Mouse (Mus musculus) brain, embryonic 14.5 days (tissue): ENCODE data around the gene Olfr1395. TPM values are rescaled to one million over a fixed set of nuclear protein-coding genes. Genes with fewer than 3 reads are reported as not detected.

ENCODE experiments used
- DNase-seq: peaks from one replicate; pipeline ENCODE4 v3.0.0-alpha.2; 2011; ENCODE audit warnings: low read depth
- CTCF ChIP-seq: fragments of 200-500 bp; IDR thresholded peaks from 2 replicates; pipeline ENCODE4 v1.5.1; 2012; ENCODE audit warnings: inconsistent platforms, mild to moderate bottlenecking, moderate library complexity, borderline replicate concordance; ENCODE audit not compliant: insufficient read depth, insufficient read length; ENCODE audit errors: extremely low read depth
- POLR2A ChIP-seq: fragments of 200-500 bp; IDR thresholded peaks from 2 replicates; pipeline ENCODE4 v1.6.1; 2012; ENCODE audit warnings: mild to moderate bottlenecking, inconsistent platforms, borderline replicate concordance; ENCODE audit not compliant: poor library complexity, insufficient read depth, insufficient read length, severe bottlenecking; ENCODE audit errors: extremely low read depth
- polyA plus RNA-seq: library from polyadenylated mRNA; depleted of rRNA; stranded (reverse); fragments of >200 nt; gene quantifications from 2 replicates; pipeline ENCODE4 v1.2.3, GENCODE M21; 2012; rRNA removed

Olfr1395 gene
- polyA plus RNA-seq = not detected in 2 replicates

- DNase-seq = no peak
- no peak for TF ChIP-seq POLR2A
- no peak for TF ChIP-seq CTCF
Measured at GRCm38 (mm10) chr11:49141974-49142373, at the start of gene Olfr1395. Gene Olfr1395, plus strand, starts transcription at chr11:49142274.

- no peak for TF ChIP-seq CTCF
- TF ChIP-seq POLR2A = no peak
- DNase-seq = no peak
Measured at GRCm38 (mm10) chr11:49092786-49093185, 49.3 kb upstream of the Olfr1395 start.

- TF ChIP-seq POLR2A (no peak), CTCF (no peak)
- no peak for DNase-seq
Measured at GRCm38 (mm10) chr11:49093861-49094660, 48.0 kb upstream of the Olfr1395 start.

- TF ChIP-seq CTCF (no peak), POLR2A (no peak)
- no peak for DNase-seq
Measured at GRCm38 (mm10) chr11:49095367-49095766, 46.7 kb upstream of the Olfr1395 start.

- TF ChIP-seq POLR2A = no peak
- no peak for TF ChIP-seq CTCF
- no peak for DNase-seq
Measured at GRCm38 (mm10) chr11:49100409-49100808, 41.7 kb upstream of the Olfr1395 start.

- no peak for DNase-seq
- TF ChIP-seq POLR2A = no peak
- TF ChIP-seq CTCF = no peak
Measured at GRCm38 (mm10) chr11:49101500-49101899, 40.6 kb upstream of the Olfr1395 start.

GRCm38 (mm10) chr11:49103047-49103693 is 38.9 kb upstream of the Olfr1395 start:
- no peak for TF ChIP-seq POLR2A
- peak; percentile 87 for TF ChIP-seq CTCF
- DNase-seq = peak; percentile 92

- no peak for DNase-seq
- TF ChIP-seq POLR2A (no peak), CTCF (no peak)
Measured at GRCm38 (mm10) chr11:49105752-49106151, 36.3 kb upstream of the Olfr1395 start.

GRCm38 (mm10) chr11:49107650-49108537 is 34.2 kb upstream of the Olfr1395 start:
- TF ChIP-seq POLR2A (no peak), CTCF (no peak)

GRCm38 (mm10) chr11:49108833-49109232 is 33.2 kb upstream of the Olfr1395 start:
- peak; percentile 35 for DNase-seq
- TF ChIP-seq POLR2A = no peak
- TF ChIP-seq CTCF = peak; percentile 53; the same call in 1 of the 2 replicates

More at GRCm38 (mm10) chr11:49107650-49108537, 34.2 kb upstream of the Olfr1395 start:
- DNase-seq = no peak

- no peak for DNase-seq
- TF ChIP-seq CTCF (no peak), POLR2A (no peak)
Measured at GRCm38 (mm10) chr11:49111000-49111399, 31.1 kb upstream of the Olfr1395 start.

- TF ChIP-seq CTCF = no peak
- no peak for DNase-seq
Measured at GRCm38 (mm10) chr11:49112624-49113219, 29.4 kb upstream of the Olfr1395 start.
